33 mouse cellular contexts compared by ENCODE assay signal in genomic region chrX:13884348-13884747, GRCm38 (mm10).
"Had no signal": no experiment of that assay in that cellular context is flagged by ENCODE, and none has a peak within 500 bp of the region (broad histone marks: within the 10 kb centered on the region; RNA-seq: fewer than 3 reads in every experiment).

No protein-coding gene starts in this region.

- H3K27me3 ChIP-seq: heart, embryonic 12.5 days; heart, embryonic 13.5 days; heart, embryonic 15.5 days; hindbrain, embryonic 12.5 days; hindbrain, embryonic 13.5 days; hindbrain, embryonic 15.5 days; kidney, embryonic 15.5 days had no signal

- H3K27ac ChIP-seq: heart, adult 2 months; heart, embryonic 10.5 days; heart, embryonic 13.5 days; heart, embryonic 15.5 days; hindbrain, embryonic 10.5 days; hindbrain, embryonic 12.5 days; hindbrain, embryonic 13.5 days; hindbrain, embryonic 14.5 days; hindbrain, embryonic 15.5 days; hindbrain, postnatal 0 days; kidney, embryonic 15.5 days; kidney, postnatal 0 days; layer of hippocampus, adult 2 months; left cerebral cortex, adult 2 months had no signal

- H3K36me3 ChIP-seq: heart, embryonic 10.5 days; heart, embryonic 12.5 days; heart, embryonic 13.5 days; heart, embryonic 15.5 days; hindbrain, embryonic 10.5 days; hindbrain, embryonic 12.5 days; hindbrain, embryonic 13.5 days; hindbrain, embryonic 15.5 days; kidney, embryonic 15.5 days had no signal

- DNase-seq: heart, adult 2 months; heart, postnatal 10 days; heart, postnatal 14 days; heart, postnatal 36 days; heart, postnatal 4 days; kidney, adult 18-20 months; kidney, adult 2 months; kidney, adult 8-10 months; kidney, adult 9 months; kidney, postnatal 10 days; kidney, postnatal 14 days; kidney, postnatal 25 days; kidney, postnatal 36 days; kidney, postnatal 4 days; layer of hippocampus, adult 9-11 months; layer of hippocampus, postnatal 36 days had no signal

- H3K9me3 ChIP-seq: heart, embryonic 10.5 days; heart, embryonic 12.5 days; heart, embryonic 13.5 days; heart, embryonic 15.5 days; hindbrain, embryonic 10.5 days; hindbrain, embryonic 12.5 days; hindbrain, embryonic 13.5 days; hindbrain, embryonic 15.5 days; kidney, embryonic 15.5 days had no signal

- H3K4me2 ChIP-seq: heart, embryonic 11.5 days; heart, embryonic 12.5 days; heart, embryonic 13.5 days; heart, embryonic 15.5 days; hindbrain, embryonic 12.5 days; hindbrain, embryonic 13.5 days; hindbrain, embryonic 14.5 days; hindbrain, embryonic 15.5 days; kidney, embryonic 15.5 days had no signal

- ATAC-seq: hindbrain, embryonic 16.5 days; hindbrain, postnatal 0 days; inflammation-experienced regulatory T-cells, adult 6 months had no signal

- H3K9ac ChIP-seq: heart, embryonic 12.5 days; heart, embryonic 13.5 days; heart, embryonic 15.5 days; hindbrain, embryonic 12.5 days; hindbrain, embryonic 13.5 days; hindbrain, embryonic 14.5 days; hindbrain, embryonic 15.5 days; kidney, embryonic 15.5 days had no signal

- H3K4me3 ChIP-seq: heart, adult 2 months; heart, embryonic 10.5 days; heart, embryonic 12.5 days; heart, embryonic 13.5 days; heart, embryonic 15.5 days; hindbrain, embryonic 10.5 days; hindbrain, embryonic 12.5 days; hindbrain, embryonic 13.5 days; hindbrain, embryonic 15.5 days; kidney, embryonic 15.5 days; layer of hippocampus, adult 2 months; left cerebral cortex, adult 2 months had no signal

- H3K4me1 ChIP-seq: heart, embryonic 10.5 days; heart, embryonic 12.5 days; heart, embryonic 13.5 days; heart, embryonic 15.5 days; hindbrain, embryonic 10.5 days; hindbrain, embryonic 12.5 days; hindbrain, embryonic 13.5 days; hindbrain, embryonic 15.5 days; kidney, embryonic 15.5 days had no signal
